Mouse (Mus musculus) layer of hippocampus, adult 8-10 months (tissue): ENCODE results near the gene Mt4. TPM values are rescaled to one million over a fixed set of nuclear protein-coding genes. Genes with fewer than 3 reads are reported as not detected.

Experiments
- DNase-seq, 2 experiments: peaks; one replicate each; pipeline ENCODE4 v3.0.0; 2022; ENCODE audit warnings: low spot score in 2 of 2
- total RNA-seq, 4 experiments: library from RNA; stranded (reverse); gene quantifications; 2 replicates each; pipeline ENCODE4 v1.2.4; 2022

Gene Mt4
- total RNA-seq, 4 experiments from 2014 or later = not detected

DNA sequence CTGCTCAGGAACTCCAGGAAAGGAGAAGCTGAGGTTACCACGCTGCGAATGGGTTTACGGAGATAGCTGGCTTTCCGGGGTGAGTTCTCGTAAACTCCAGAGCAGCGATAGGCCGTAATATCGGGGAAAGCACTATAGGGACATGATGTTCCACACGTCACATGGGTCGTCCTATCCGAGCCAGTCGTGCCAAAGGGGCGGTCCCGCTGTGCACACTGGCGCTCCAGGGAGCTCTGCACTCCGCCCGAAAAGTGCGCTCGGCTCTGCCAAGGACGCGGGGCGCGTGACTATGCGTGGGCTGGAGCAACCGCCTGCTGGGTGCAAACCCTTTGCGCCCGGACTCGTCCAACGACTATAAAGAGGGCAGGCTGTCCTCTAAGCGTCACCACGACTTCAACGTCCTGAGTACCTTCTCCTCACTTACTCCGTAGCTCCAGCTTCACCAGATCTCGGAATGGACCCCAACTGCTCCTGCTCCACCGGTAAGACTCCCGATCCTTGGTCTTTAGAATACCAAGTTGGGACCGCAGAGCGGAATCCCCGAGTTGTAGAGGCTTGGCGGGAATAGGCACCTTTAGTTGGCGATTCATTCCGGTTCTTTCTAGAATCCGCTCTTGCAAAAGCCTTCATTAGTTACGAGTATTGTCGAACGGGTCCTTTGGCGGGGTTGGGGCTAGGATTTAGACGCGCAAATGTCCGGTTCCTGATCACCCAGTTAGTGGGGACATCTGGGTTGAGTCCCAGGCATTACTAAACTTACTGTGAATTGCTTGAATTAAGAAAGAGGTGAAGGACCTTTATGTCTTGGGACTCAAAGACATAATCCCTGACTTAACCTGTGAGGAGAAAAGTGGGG, 42.1 kb downstream of the Mt4 start, which contains the start of gene Mt1:
TSS of gene Mt1 (plus strand) at position 226 of the 856 bp plus-strand sequence.
- peak; percentile 91 to 92 for DNase-seq

DNA sequence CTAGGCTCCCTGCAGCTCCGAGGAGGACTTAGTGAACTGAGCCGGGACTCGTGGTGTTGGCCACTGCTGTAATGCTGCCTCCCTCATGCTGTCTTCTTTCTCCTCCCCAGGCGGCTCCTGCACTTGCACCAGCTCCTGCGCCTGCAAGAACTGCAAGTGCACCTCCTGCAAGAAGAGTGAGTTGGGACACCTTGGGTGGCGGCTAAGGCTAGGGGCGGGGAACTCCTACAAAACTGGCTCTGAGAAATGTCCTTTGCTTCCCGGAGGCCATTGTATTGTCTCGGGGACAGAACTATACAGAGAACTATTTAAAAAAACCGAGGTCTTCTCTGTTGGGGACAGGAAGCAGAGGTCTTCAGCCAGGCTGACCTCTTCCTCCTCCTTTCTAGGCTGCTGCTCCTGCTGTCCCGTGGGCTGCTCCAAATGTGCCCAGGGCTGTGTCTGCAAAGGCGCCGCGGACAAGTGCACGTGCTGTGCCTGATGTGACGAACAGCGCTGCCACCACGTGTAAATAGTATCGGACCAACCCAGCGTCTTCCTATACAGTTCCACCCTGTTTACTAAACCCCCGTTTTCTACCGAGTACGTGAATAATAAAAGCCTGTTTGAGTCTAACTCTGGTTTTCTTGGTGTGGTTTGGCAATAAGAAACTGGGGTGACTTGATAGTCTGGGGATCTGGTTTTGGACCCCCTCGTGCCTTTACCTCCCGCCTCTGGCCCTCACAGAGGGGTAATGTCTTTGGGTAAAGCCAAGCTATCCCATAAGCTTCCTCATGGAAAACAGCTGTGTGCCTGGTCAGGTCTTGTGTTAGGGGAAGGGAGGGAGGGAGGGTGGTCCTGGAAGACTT, 42.9 kb downstream of the Mt4 start:
- no peak for DNase-seq

GRCm38 (mm10) chr8:94180561-94180908, 43.5 kb downstream of the Mt4 start:
- DNase-seq = no peak

- DNase-seq = no peak
Observed at GRCm38 (mm10) chr8:94182055-94182929, 45.3 kb downstream of the Mt4 start.

DNA sequence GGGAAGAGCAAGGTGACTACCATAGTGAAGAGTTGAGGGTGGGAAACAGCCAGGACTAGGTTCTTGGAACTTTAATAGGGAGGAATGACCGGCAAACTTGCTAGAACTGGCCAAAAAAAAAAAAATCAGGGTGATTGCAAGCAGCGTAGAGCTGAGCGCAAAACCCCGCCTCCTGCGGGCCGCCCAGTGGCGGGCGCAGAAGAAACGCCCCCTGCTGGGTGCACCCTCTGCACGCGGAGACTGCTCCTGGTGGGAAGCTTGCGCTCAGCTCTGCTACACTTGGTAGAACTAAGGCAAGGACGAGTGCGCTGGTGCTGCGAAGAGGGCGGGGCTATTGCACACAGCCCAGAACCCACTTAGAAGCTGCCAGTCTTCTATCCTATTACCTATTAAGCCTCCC, 46.1 kb downstream of the Mt4 start:
- DNase-seq = peak in 1 of 2 experiments; percentile 74

DNA sequence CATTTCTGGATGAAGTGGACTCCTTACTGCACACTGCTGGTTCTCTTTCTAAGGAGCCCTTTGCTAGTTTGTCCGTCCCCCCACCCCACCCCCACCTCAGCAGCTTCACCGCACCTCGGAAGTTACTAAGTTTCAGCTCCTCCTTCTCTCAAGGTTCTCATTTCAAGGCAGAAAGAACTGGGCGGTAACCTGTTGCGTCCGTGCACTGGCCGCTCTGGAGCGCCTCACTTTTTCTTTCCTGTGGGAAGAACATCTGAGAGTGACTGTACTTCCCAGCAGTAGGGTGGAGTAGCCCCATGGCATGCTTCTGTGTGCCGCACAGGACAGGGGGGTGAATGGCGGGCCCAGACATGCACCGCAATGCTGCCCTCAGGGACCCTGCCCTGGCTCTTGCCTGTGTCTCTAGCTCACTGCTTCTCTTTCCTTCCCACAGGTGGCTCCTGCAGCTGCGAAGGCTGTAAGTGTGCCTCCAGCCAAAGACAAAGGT, 47.4 kb downstream of the Mt4 start:
- no peak for DNase-seq

- DNase-seq = no peak
Observed at GRCm38 (mm10) chr8:94185791-94186190, 48.8 kb downstream of the Mt4 start.

GRCm38 (mm10) chr8:94186542-94186941, 49.5 kb downstream of the Mt4 start:
- DNase-seq = peak in 1 of 2 experiments; percentile 50

GRCm38 (mm10) chr8:94187290-94188002, 50.4 kb downstream of the Mt4 start:
- no peak for DNase-seq

Other genes starting within 250 kb of the Mt4 start
- 100 to 1,000 TPM; 126 to 136 (median 132) TPM for gene Amfr, start 124.4 kb upstream of the Mt4 start, total RNA-seq
- gene Nudt21, start 100.2 kb upstream of the Mt4 start, total RNA-seq = 10 to 100 TPM; 43.9 to 57.1 (median 49.1) TPM
- gene Ogfod1, start 100.0 kb upstream of the Mt4 start, total RNA-seq = 100 to 1,000 TPM in 2 of 4 experiments, 10 to 100 TPM in 2; 87.9 to 136 (median 117) TPM
- gene Bbs2, start 38.3 kb upstream of the Mt4 start, total RNA-seq = 10 to 100 TPM; 26.5 to 30.1 (median 27.9) TPM
- 1,000 to 10,000 TPM in 2 of 4 experiments, 100 to 1,000 TPM in 2; 946 to 1,303 (median 1,087) TPM for gene Mt3, start 15.4 kb downstream of the Mt4 start, total RNA-seq
- 1,000 to 10,000 TPM in 1 of 4 experiments, 100 to 1,000 TPM in 3; 368 to 1,095 (median 602) TPM for gene Mt2, start 35.5 kb downstream of the Mt4 start, total RNA-seq
- gene Mt1, start 41.9 kb downstream of the Mt4 start, total RNA-seq = 1,000 to 10,000 TPM in 1 of 4 experiments, 100 to 1,000 TPM in 3; 351 to 1,100 (median 605) TPM
- gene Nup93, start 77.4 kb downstream of the Mt4 start, total RNA-seq = 10 to 100 TPM; 56.4 to 66.3 (median 63.1) TPM
- under 1 TPM; 0.55 to 0.94 (median 0.79) TPM for gene Slc12a3, start 192.0 kb downstream of the Mt4 start, total RNA-seq
- 10 to 100 TPM; 53.6 to 81.4 (median 65.6) TPM for gene Herpud1, start 249.2 kb downstream of the Mt4 start, total RNA-seq